Mouse (Mus musculus) midbrain, embryonic 16.5 days (tissue): ENCODE data around the gene Camta1. TPM values are rescaled to one million over a fixed set of nuclear protein-coding genes. Genes with fewer than 3 reads are reported as not detected.

Source experiments
- ATAC-seq: fragments of 200-750 bp; cut with Nextera tagmentation; 2 replicates; pipeline ENCODE4 v1.8.0; 2017; ENCODE audit warnings: moderate TSS enrichment
- H3K27ac ChIP-seq: fragments of 300-500 bp; sonication (generic); 2 replicates; pipeline ENCODE4 v1.5.1; 2014; ENCODE audit warnings: mild to moderate bottlenecking, low read length, mixed read lengths
- H3K27me3 ChIP-seq: fragments of 300-500 bp; sonication (generic); 2 replicates; pipeline ENCODE4 v1.6.1; 2014; ENCODE audit warnings: low read depth, low read length, mixed read lengths; ENCODE audit not compliant: control insufficient read depth, insufficient read depth
- H3K36me3 ChIP-seq: fragments of 300-500 bp; sonication (generic); 2 replicates; pipeline ENCODE4 v1.6.1; 2014; ENCODE audit warnings: mild to moderate bottlenecking, low read length, moderate library complexity, mixed read lengths; ENCODE audit not compliant: control insufficient read depth, insufficient read depth
- H3K4me1 ChIP-seq: fragments of 300-500 bp; sonication (generic); 2 replicates; pipeline ENCODE4 v1.6.1; 2014; ENCODE audit warnings: mild to moderate bottlenecking, low read length, mixed read lengths; ENCODE audit not compliant: control insufficient read depth, insufficient read depth
- H3K4me2 ChIP-seq: fragments of 300-500 bp; sonication (generic); 2 replicates; pipeline ENCODE4 v1.6.1; 2014; ENCODE audit warnings: mild to moderate bottlenecking, low read length, mixed read lengths
- H3K4me3 ChIP-seq: fragments of 300-500 bp; sonication (generic); 2 replicates; pipeline ENCODE4 v1.5.1; 2014; ENCODE audit warnings: low read depth, mild to moderate bottlenecking, low read length, moderate library complexity, mixed read lengths
- H3K9ac ChIP-seq: fragments of 300-500 bp; sonication (generic); 2 replicates; pipeline ENCODE4 v1.6.1; 2014; ENCODE audit warnings: low read depth, low read length, mixed read lengths
- H3K9me3 ChIP-seq: fragments of 300-500 bp; sonication (generic); replicated peaks from 2 replicates; pipeline ENCODE4 v1.6.1; 2014; ENCODE audit warnings: mild to moderate bottlenecking, low read length, mixed read lengths; ENCODE audit not compliant: control insufficient read depth, poor library complexity, severe bottlenecking
- WGBS: fragments of 180-500 bp; shearing (Covaris S2); extraction: QIAGEN DNeasy Blood & Tissue Kit; methylation state at CpG from one replicate; pipeline ENCODE4 v1.1.7; 2014; 5-methylcytosine and 5-hydroxymethylcytosine counted together
- polyA plus RNA-seq: library from polyadenylated mRNA; unstranded; fragments of >200 nt; fragmentation: Nextera tagmentation; extraction: Ambion mirVana; gene quantifications from 2 replicates; pipeline ENCODE4 v1.2.1, GENCODE M21; 2015

Gene Camta1
- polyA plus RNA-seq, 1 experiment from 2014 or later: 159 TPM

GRCm38 (mm10) chr4:151059566-151059965 is 802.1 kb downstream of the Camta1 start:
- Histone ChIP-seq H3K4me2 (no peak overlapping the region), H3K9me3 (no peaks in the 10 kb centered on the region), H3K4me3 (no peak overlapping the region), H3K27me3 (no peaks in the 10 kb centered on the region), H3K36me3 (peaks cover 4% of the 10 kb centered on the region), H3K27ac (no peak overlapping the region), H3K4me1 (peaks cover 18% of the 10 kb centered on the region), H3K9ac (no peak overlapping the region)
- no peak for ATAC-seq
- WGBS: 89% methylated on average over 4 of the region's 4 CpGs

GRCm38 (mm10) chr4:151058634-151059033 is 803.0 kb downstream of the Camta1 start:
- Histone ChIP-seq H3K4me1 (peaks cover 18% of the 10 kb centered on the region), H3K27me3 (no peaks in the 10 kb centered on the region), H3K9me3 (no peaks in the 10 kb centered on the region), H3K36me3 (peaks cover 11% of the 10 kb centered on the region), H3K27ac (peak overlapping the region; percentile 95), H3K4me2 (peak overlapping the region; percentile 74; the same call in 1 of the 2 replicates), H3K4me3 (no peak overlapping the region), H3K9ac (0 out of 2 replicates have a peak overlapping the region, but pooled peaks have one; percentile 95)
- ATAC-seq: no peak
- 83% methylated on average over 4 of the region's 4 CpGs for WGBS

DNA sequence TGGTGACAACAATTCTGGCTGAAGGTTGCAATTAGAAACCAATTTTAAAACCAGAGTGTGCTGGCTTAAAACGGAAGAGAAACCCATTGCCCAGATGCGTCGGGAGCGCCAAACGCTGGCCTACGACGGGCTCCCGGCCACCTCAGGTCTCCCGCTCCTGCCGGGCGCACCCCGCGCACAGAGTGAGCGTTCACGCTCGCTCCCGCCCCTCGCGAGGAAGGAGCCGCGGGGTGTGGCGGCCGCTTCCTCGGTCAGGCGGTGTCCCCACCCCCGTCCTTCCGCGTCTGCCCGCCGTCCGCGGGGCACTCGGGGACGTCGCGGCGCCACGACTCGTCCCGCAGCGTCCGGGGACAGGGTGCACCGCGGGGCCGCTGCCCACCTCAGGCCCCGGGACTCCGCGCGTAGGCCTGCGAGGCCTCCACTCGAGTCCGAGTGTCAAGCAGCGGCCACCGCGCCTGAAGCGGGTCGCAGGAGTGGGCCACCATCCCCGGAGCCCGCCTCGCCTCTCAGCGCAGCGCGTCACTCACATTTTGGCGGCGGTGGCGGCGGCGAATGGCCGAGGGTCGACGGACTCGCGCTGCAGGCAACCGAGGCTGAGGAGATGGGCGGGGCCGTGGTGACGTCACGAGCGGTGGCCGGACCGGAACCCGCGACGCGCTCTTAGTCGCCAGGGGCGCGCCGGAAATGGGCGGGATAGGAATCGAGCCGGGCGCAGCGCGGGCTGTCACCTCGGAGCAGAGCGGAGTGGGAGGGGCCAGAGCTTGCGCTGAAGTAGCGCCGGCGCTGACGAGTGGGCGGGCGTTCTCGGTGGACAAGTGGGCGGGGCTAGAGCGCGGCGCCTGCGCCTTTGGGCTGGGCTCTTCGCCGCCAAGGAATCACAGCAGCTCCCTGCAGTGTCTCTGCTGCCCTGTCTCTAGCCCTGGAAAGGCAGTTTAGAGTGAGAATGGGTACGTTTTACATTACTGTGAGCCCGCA is 804.0 kb downstream of the Camta1 start, which contains the start of gene Vamp3:
TSS of gene Vamp3 (minus strand) at position 617 of the 975 bp plus-strand sequence.
- Histone ChIP-seq H3K27ac (peak within 1 kb of the TSS; percentile 95), H3K9me3 (no peaks in the 10 kb centered on the region), H3K4me1 (peaks cover 18% of the 10 kb centered on the region), H3K27me3 (no peaks in the 10 kb centered on the region), H3K9ac (peak within 1 kb of the TSS; percentile 95), H3K4me3 (peak within 1 kb of the TSS; percentile 92), H3K36me3 (peaks cover 15% of the 10 kb centered on the region), H3K4me2 (peak within 1 kb of the TSS; percentile 74)
- WGBS: under 1% methylated on average over 106 of the region's 114 CpGs
- ATAC-seq: peak; percentile 99

DNA sequence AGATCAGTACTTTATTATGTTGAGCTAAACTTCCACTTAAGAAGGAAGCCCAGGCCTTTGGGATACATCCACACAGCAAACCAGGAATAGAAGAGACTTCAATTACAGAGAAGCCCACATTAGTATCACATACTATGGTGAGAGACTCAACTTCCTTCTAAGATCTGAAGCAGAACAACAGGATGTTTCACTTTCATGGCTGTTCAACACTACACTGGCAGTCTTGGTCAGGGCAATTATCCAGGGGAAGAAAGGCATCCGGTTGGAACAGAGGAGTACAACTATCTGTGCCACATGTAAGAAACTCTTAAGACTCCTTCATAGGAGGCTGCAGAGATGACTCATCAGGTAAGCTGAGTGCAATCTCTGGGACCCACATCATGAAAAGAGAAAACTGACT is 810.5 kb downstream of the Camta1 start:
- Histone ChIP-seq H3K9ac (no peak overlapping the region), H3K36me3 (peaks cover 25% of the 10 kb centered on the region), H3K27me3 (no peaks in the 10 kb centered on the region), H3K9me3 (no peaks in the 10 kb centered on the region), H3K4me2 (no peak overlapping the region), H3K4me3 (no peak overlapping the region), H3K27ac (no peak overlapping the region), H3K4me1 (peaks cover 7% of the 10 kb centered on the region)
- no peak for ATAC-seq
- 88% methylated on average over 1 of the region's 1 CpGs for WGBS

- H3K9me3 ChIP-seq: no peaks in the 10 kb centered on the region
- no peaks in the 10 kb centered on the region for H3K27me3 ChIP-seq
- 96% methylated on average over 3 of the region's 3 CpGs for WGBS
- no peak overlapping the region for H3K9ac ChIP-seq
- no peak for ATAC-seq
- H3K4me2 ChIP-seq: no peak overlapping the region
- H3K36me3 ChIP-seq: peaks cover 14% of the 10 kb centered on the region
- H3K4me3 ChIP-seq: no peak overlapping the region
- H3K27ac ChIP-seq: no peak overlapping the region
- H3K4me1 ChIP-seq: peaks cover 5% of the 10 kb centered on the region
Observed at GRCm38 (mm10) chr4:151046524-151046923, 815.2 kb downstream of the Camta1 start.

DNA sequence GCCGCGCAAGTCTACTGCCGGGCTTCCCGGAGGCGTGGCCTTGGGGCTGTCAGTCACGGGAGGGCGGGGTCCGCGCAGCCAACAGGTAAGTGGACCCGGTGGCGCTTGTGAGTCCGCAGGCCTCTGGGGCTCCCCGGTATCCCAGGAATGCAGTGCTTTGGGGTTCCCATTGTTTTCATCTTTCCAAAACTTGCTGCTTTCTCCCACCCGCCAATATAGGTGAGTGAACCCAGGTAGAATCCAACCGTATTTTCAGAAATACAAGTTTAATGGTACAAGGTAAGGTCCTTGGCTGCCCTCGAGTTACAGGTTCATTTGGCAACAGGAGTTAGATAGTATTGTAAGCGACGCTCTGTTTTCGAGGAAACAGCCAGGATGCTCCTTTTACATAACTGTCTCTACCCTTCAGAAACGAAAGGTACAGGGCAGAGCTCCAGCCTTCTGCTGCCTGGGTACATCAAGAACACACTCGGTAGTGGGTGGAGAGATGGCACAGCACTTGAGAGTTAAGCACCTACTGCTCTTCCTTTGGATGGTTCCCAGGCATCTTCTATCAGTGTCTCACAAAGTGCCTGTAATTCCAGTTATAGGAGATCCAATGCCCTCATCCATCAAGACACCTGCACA is 816.6 kb downstream of the Camta1 start:
- ATAC-seq: peak; percentile 18; the same call in 1 of the 2 replicates
- 5% methylated on average over 21 of the region's 21 CpGs for WGBS

GRCm38 (mm10) chr4:151044037-151044943 is 817.4 kb downstream of the Camta1 start, which contains the start of gene Per3:
Per3 (minus strand) TSS chr4:151044665.
- Histone ChIP-seq H3K4me3 (peak within 1 kb of the TSS; percentile 68), H3K27me3 (no peaks in the 10 kb centered on the region), H3K4me2 (peak within 1 kb of the TSS; percentile 99), H3K9me3 (no peaks in the 10 kb centered on the region), H3K4me1 (peaks cover 5% of the 10 kb centered on the region), H3K27ac (0 out of 2 replicates have a peak within 1 kb of the TSS, but pooled peaks have one; percentile 41), H3K9ac (peak within 1 kb of the TSS; percentile 62), H3K36me3 (peaks cover 7% of the 10 kb centered on the region)
- under 1% methylated on average over 79 of the region's 79 CpGs for WGBS
- peak; percentile 97 for ATAC-seq

More for the DNA sequence above, 816.6 kb downstream of the Camta1 start:
- Histone ChIP-seq H3K27me3 (no peaks in the 10 kb centered on the region), H3K4me3 (peak overlapping the region; percentile 68), H3K27ac (no peak overlapping the region), H3K9ac (peak overlapping the region; percentile 62; the same call in 1 of the 2 replicates), H3K4me1 (peaks cover 5% of the 10 kb centered on the region), H3K9me3 (no peaks in the 10 kb centered on the region), H3K4me2 (peak overlapping the region; percentile 99), H3K36me3 (peaks cover 13% of the 10 kb centered on the region)

- no peak overlapping the region for H3K27ac ChIP-seq
- no peak overlapping the region for H3K9ac ChIP-seq
- peak overlapping the region; percentile 99; the same call in 1 of the 2 replicates for H3K4me2 ChIP-seq
- peaks cover 5% of the 10 kb centered on the region for H3K4me1 ChIP-seq
- H3K36me3 ChIP-seq: no peaks in the 10 kb centered on the region; the same call in none of the 2 replicates
- no peak for ATAC-seq
- no peaks in the 10 kb centered on the region for H3K27me3 ChIP-seq
- WGBS: 45% methylated on average over 5 of the region's 5 CpGs
- no peaks in the 10 kb centered on the region for H3K9me3 ChIP-seq
- H3K4me3 ChIP-seq: no peak overlapping the region
Observed at GRCm38 (mm10) chr4:151043281-151043680, 818.4 kb downstream of the Camta1 start.
